Mouse (Mus musculus) A20 (cell line): ENCODE data around the gene Ankrd33b.
A peak's percentile ranks its signal among the peaks of the same experiment; 100 is the strongest.

Source experiments
- DNase-seq: peaks from one replicate; pipeline ENCODE4 v3.0.0-alpha.2; 2011; ENCODE audit warnings: low read depth, low spot score

Ankrd33b gene

GRCm38 (mm10) chr15:31367481-31368200 lies at the start of gene Ankrd33b:
Gene Ankrd33b (minus strand): TSS chr15:31367726.
- DNase-seq = peak; percentile 83

GRCm38 (mm10) chr15:31415181-31415580 lies 47.7 kb upstream of the Ankrd33b start:
- DNase-seq = no peak

GRCm38 (mm10) chr15:31414179-31414898 lies 46.8 kb upstream of the Ankrd33b start:
- DNase-seq = no peak

- DNase-seq = no peak
These were observed 46.1 kb upstream of the Ankrd33b start for GRCm38 (mm10) chr15:31413662-31414061.

- DNase-seq = no peak
These were observed 45.4 kb upstream of the Ankrd33b start for GRCm38 (mm10) chr15:31412933-31413332.

GRCm38 (mm10) chr15:31412436-31412835 lies 44.9 kb upstream of the Ankrd33b start:
- DNase-seq = no peak

- DNase-seq = no peak
These were observed 40.0 kb upstream of the Ankrd33b start for GRCm38 (mm10) chr15:31407490-31407889.

GRCm38 (mm10) chr15:31406881-31407280 lies 39.4 kb upstream of the Ankrd33b start:
- no peak for DNase-seq

- DNase-seq = no peak
These were observed 36.8 kb upstream of the Ankrd33b start for GRCm38 (mm10) chr15:31404346-31404745.

GRCm38 (mm10) chr15:31402200-31402892 lies 34.8 kb upstream of the Ankrd33b start:
- DNase-seq = no peak

- peak; percentile 32 for DNase-seq
These were observed 33.4 kb upstream of the Ankrd33b start for GRCm38 (mm10) chr15:31400974-31401373.

- no peak for DNase-seq
These were observed 31.2 kb upstream of the Ankrd33b start for GRCm38 (mm10) chr15:31398769-31399168.

GRCm38 (mm10) chr15:31397379-31397778 lies 29.9 kb upstream of the Ankrd33b start:
- no peak for DNase-seq

- no peak for DNase-seq
These were observed 29.2 kb upstream of the Ankrd33b start for GRCm38 (mm10) chr15:31396755-31397154.

GRCm38 (mm10) chr15:31395986-31396385 lies 28.5 kb upstream of the Ankrd33b start:
- no peak for DNase-seq

GRCm38 (mm10) chr15:31393402-31393801 lies 25.9 kb upstream of the Ankrd33b start:
- no peak for DNase-seq

GRCm38 (mm10) chr15:31392705-31393104 lies 25.2 kb upstream of the Ankrd33b start:
- DNase-seq = no peak

GRCm38 (mm10) chr15:31392135-31392534 lies 24.6 kb upstream of the Ankrd33b start:
- DNase-seq = no peak

GRCm38 (mm10) chr15:31381936-31382468 lies 14.5 kb upstream of the Ankrd33b start:
- DNase-seq = no peak

GRCm38 (mm10) chr15:31379471-31379870 lies 11.9 kb upstream of the Ankrd33b start:
- no peak for DNase-seq

- DNase-seq = no peak
These were observed 7.7 kb upstream of the Ankrd33b start for GRCm38 (mm10) chr15:31375212-31375611.

GRCm38 (mm10) chr15:31369125-31369612 lies 1.6 kb upstream of the Ankrd33b start:
- peak; percentile 83 for DNase-seq
